Mouse (Mus musculus) embryonic fibroblast, embryonic 13.5 days (primary cell): ENCODE data around the gene Tor1aip2.

Source experiments
- CTCF ChIP-seq: IDR thresholded peaks from 2 replicates; pipeline ENCODE4 v1.5.1; 2011; ENCODE audit warnings: mild to moderate bottlenecking, control low read depth, low read length, moderate library complexity, borderline replicate concordance; ENCODE audit not compliant: insufficient read depth
- POLR2A ChIP-seq: IDR thresholded peaks from 2 replicates; pipeline ENCODE4 v1.6.1; 2011; ENCODE audit warnings: low read depth, mild to moderate bottlenecking, control low read depth, low read length, moderate library complexity

DNA sequence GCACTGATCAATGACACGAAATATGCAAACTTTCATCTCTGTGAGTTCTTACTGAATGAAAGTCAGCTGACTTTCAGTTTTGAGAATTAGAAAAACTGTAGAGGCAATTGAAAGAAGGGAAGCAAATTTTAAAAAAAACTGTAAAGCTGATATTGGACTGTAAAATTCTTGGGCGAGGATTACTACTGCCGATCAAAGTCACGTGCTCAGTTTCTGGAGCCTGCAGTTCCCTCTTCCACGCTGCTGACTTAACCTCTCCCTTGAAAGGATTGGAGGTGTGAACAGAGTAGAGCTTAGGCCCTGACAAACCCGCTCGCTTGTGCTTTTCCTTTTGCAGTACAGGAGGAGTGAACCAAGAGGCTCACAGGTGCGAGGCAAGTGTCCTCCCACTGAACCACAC is 32.8 kb upstream of the Tor1aip2 start:
- TF ChIP-seq POLR2A (no peak), CTCF (no peak)
